Mouse (Mus musculus) C2C12 (cell line): ENCODE measurements around the gene Nck2.

Experiments used
- CTCF ChIP-seq: IDR thresholded peaks from one replicate; pipeline ENCODE4 v1.5.1; 2011; ENCODE audit not compliant: control insufficient read depth, insufficient read depth, insufficient read length
- MAX ChIP-seq: IDR thresholded peaks from one replicate; pipeline ENCODE4 v1.6.1; 2011; ENCODE audit warnings: mild to moderate bottlenecking, control low read depth
- USF1 ChIP-seq: IDR thresholded peaks from one replicate; pipeline ENCODE4 v1.6.1; 2011; ENCODE audit warnings: low read depth, mild to moderate bottlenecking, control low read depth, moderate library complexity

- TF ChIP-seq USF1 (no peak), CTCF (no peak), MAX (no peak)
Observed at GRCm38 (mm10) chr1:43467656-43468055, 23.3 kb downstream of the Nck2 start.
